21 mouse cellular contexts compared by ENCODE assay signal in the genomic region with DNA sequence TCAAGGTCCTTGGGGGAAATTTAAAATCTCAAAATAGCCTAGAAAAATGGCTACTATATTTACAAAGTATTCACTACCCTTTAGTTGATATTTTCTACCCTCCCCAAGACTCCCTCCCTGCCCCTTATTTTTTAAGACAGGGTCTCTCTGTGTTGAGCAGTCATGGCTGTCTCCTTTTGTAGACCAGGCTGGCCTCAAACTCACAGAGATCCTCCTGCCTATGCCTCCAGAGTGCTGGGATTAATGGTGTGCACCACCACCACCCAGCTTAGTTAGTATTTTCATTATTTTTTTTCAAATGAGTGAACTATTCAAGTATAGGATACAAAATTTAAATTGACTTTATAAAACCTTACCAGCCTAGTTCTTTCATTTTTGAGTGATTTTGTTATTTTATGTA.
"Had no signal": no experiment of that assay in that cellular context is flagged by ENCODE, and none has a peak within 500 bp of the region (broad histone marks: within the 10 kb centered on the region; RNA-seq: fewer than 3 reads in every experiment).

No protein-coding gene starts in this region.

- DNase-seq: kidney, adult 18-20 months; kidney, adult 9 months; kidney, postnatal 14 days; kidney, postnatal 4 days; lung, adult 18-20 months; lung, postnatal 10 days; lung, postnatal 36 days; right cerebral cortex, adult 18-20 months; right cerebral cortex, postnatal 25 days; spleen, adult 18-20 months; thymus, postnatal 25 days had no signal

- H3K4me2 ChIP-seq: midbrain, embryonic 12.5 days; midbrain, embryonic 15.5 days; neural tube, embryonic 12.5 days; neural tube, embryonic 15.5 days had no signal

- H3K27me3 ChIP-seq: lung, embryonic 15.5 days; megakaryocyte, embryonic 14.5 days; midbrain, embryonic 12.5 days; midbrain, embryonic 15.5 days; neural tube, embryonic 12.5 days; neural tube, embryonic 15.5 days; stomach, embryonic 15.5 days had no signal

- H3K27ac ChIP-seq: left cerebral cortex, adult 2 months; midbrain, embryonic 15.5 days; neural tube, embryonic 12.5 days; neural tube, embryonic 15.5 days had no signal

- H3K9me3 ChIP-seq: lung, embryonic 15.5 days; megakaryocyte, embryonic 14.5 days; midbrain, embryonic 12.5 days; midbrain, embryonic 15.5 days; neural tube, embryonic 12.5 days; neural tube, embryonic 15.5 days; stomach, embryonic 15.5 days had no signal

- H3K9ac ChIP-seq: lung, embryonic 15.5 days; midbrain, embryonic 12.5 days; midbrain, embryonic 15.5 days; neural tube, embryonic 12.5 days; neural tube, embryonic 15.5 days; stomach, embryonic 15.5 days had no signal

- H3K4me3 ChIP-seq: left cerebral cortex, adult 2 months; lung, embryonic 15.5 days; megakaryocyte, embryonic 14.5 days; midbrain, embryonic 12.5 days; midbrain, embryonic 15.5 days; neural tube, embryonic 12.5 days; neural tube, embryonic 15.5 days; stomach, embryonic 15.5 days had no signal

- ATAC-seq: inflammation-experienced regulatory T-cells, adult 6 months; intestine, embryonic 16.5 days; midbrain, embryonic 15.5 days had no signal

- H3K36me3 ChIP-seq: lung, embryonic 15.5 days; midbrain, embryonic 12.5 days; midbrain, embryonic 15.5 days; neural tube, embryonic 12.5 days; neural tube, embryonic 15.5 days; stomach, embryonic 15.5 days had no signal
